Mouse (Mus musculus) ovary, adult 18-20 months (tissue): Measurements from ENCODE around the gene Pacs1.
"Not testable (repeated sequence)": the region's sequence is repeated elsewhere in the genome, so short reads cannot be mapped to it uniquely, and the experiment has no call there.

Experiments used
- DNase-seq: peaks from one replicate; pipeline ENCODE4 v3.0.0; 2022; ENCODE audit warnings: low spot score, mixed read lengths

The Pacs1 gene

GRCm38 (mm10) chr19:5268017-5268416 is 4.9 kb downstream of the Pacs1 start:
- no peak for DNase-seq

- no peak for DNase-seq
Observed at GRCm38 (mm10) chr19:5267015-5267414, 5.9 kb downstream of the Pacs1 start.

GRCm38 (mm10) chr19:5257140-5257539 is 15.8 kb downstream of the Pacs1 start:
- no peak for DNase-seq

GRCm38 (mm10) chr19:5236981-5237380 is 35.9 kb downstream of the Pacs1 start:
- DNase-seq, result not testable (repeated sequence)

- no peak for DNase-seq
Observed at GRCm38 (mm10) chr19:5232696-5233095, 40.2 kb downstream of the Pacs1 start.

GRCm38 (mm10) chr19:5230110-5230509 is 42.8 kb downstream of the Pacs1 start:
- DNase-seq, result no peak

- DNase-seq, result no peak
Observed at GRCm38 (mm10) chr19:5224624-5225023, 48.3 kb downstream of the Pacs1 start.

GRCm38 (mm10) chr19:5224077-5224476 is 48.8 kb downstream of the Pacs1 start:
- no peak for DNase-seq

GRCm38 (mm10) chr19:5221926-5222325 is 51.0 kb downstream of the Pacs1 start:
- no peak for DNase-seq

- not testable (repeated sequence) for DNase-seq
Observed at GRCm38 (mm10) chr19:5221219-5221723, 51.6 kb downstream of the Pacs1 start.

- DNase-seq, result no peak
Observed at GRCm38 (mm10) chr19:5220389-5220788, 52.5 kb downstream of the Pacs1 start.

GRCm38 (mm10) chr19:5201691-5202090 is 71.2 kb downstream of the Pacs1 start:
- DNase-seq, result no peak

GRCm38 (mm10) chr19:5200617-5201016 is 72.3 kb downstream of the Pacs1 start:
- not testable (repeated sequence) for DNase-seq

GRCm38 (mm10) chr19:5198553-5198952 is 74.4 kb downstream of the Pacs1 start:
- DNase-seq, result no peak

GRCm38 (mm10) chr19:5195417-5196035 is 77.4 kb downstream of the Pacs1 start:
- no peak for DNase-seq

- no peak for DNase-seq
Observed at GRCm38 (mm10) chr19:5192397-5192796, 80.5 kb downstream of the Pacs1 start.

- DNase-seq, result no peak
Observed at GRCm38 (mm10) chr19:5187439-5187838, 85.5 kb downstream of the Pacs1 start.

GRCm38 (mm10) chr19:5181926-5182325 is 91.0 kb downstream of the Pacs1 start:
- DNase-seq, result no peak

GRCm38 (mm10) chr19:5178631-5179030 is 94.3 kb downstream of the Pacs1 start:
- no peak for DNase-seq

GRCm38 (mm10) chr19:5170430-5170829 is 102.5 kb downstream of the Pacs1 start:
- no peak for DNase-seq

- no peak for DNase-seq
Observed at GRCm38 (mm10) chr19:5167477-5167876, 105.4 kb downstream of the Pacs1 start.

- DNase-seq, result no peak
Observed at GRCm38 (mm10) chr19:5164380-5164779, 108.5 kb downstream of the Pacs1 start.

- DNase-seq, result no peak
Observed at GRCm38 (mm10) chr19:5161913-5162312, 111.0 kb downstream of the Pacs1 start.

GRCm38 (mm10) chr19:5152261-5152660 is 120.7 kb downstream of the Pacs1 start:
- no peak for DNase-seq
